Mouse (Mus musculus) embryonic facial prominence, embryonic 11.5 days (tissue): Measurements from ENCODE around the gene Scn10a. TPM values are rescaled to one million over a fixed set of nuclear protein-coding genes. Genes with fewer than 3 reads are reported as not detected.

Experiments
- ATAC-seq: fragments of 200-750 bp; cut with Nextera tagmentation; replicated peaks from 2 replicates; pipeline ENCODE4 v1.8.0; 2017; ENCODE audit warnings: low read depth; ENCODE audit not compliant: insufficient number of reproducible peaks, low FRiP score, low TSS enrichment
- DNase-seq: peaks from one replicate; pipeline ENCODE4 v3.0.0-alpha.2; 2015; ENCODE audit warnings: low spot score
- H3K27ac ChIP-seq: fragments of 300-500 bp; sonication (generic); replicated peaks from 2 replicates; pipeline ENCODE4 v1.5.1; 2014; ENCODE audit warnings: mild to moderate bottlenecking, low read depth, low read length, control low read depth
- H3K27me3 ChIP-seq: fragments of 300-500 bp; sonication (generic); 2 replicates; pipeline ENCODE4 v1.6.1; 2014; ENCODE audit warnings: mild to moderate bottlenecking, low read length, moderate library complexity, mixed read lengths; ENCODE audit not compliant: control insufficient read depth, insufficient read depth
- H3K36me3 ChIP-seq: fragments of 300-500 bp; sonication (generic); replicated peaks from 2 replicates; pipeline ENCODE4 v1.6.1; 2014; ENCODE audit warnings: low read depth, mild to moderate bottlenecking, low read length, moderate library complexity, mixed read lengths; ENCODE audit not compliant: control insufficient read depth, insufficient read depth
- H3K4me1 ChIP-seq: fragments of 300-500 bp; sonication (generic); 2 replicates; pipeline ENCODE4 v1.6.1; 2014; ENCODE audit warnings: low read length, mixed read lengths; ENCODE audit not compliant: control insufficient read depth, insufficient read depth
- H3K4me2 ChIP-seq: fragments of 300-500 bp; sonication (generic); 2 replicates; pipeline ENCODE4 v1.6.1; 2014; ENCODE audit warnings: low read depth, mild to moderate bottlenecking, control low read depth, low read length, moderate library complexity
- H3K4me3 ChIP-seq: fragments of 300-500 bp; sonication (generic); 2 replicates; pipeline ENCODE4 v1.5.1; 2014; ENCODE audit warnings: low read depth, low read length, control low read depth
- H3K9ac ChIP-seq: fragments of 300-500 bp; sonication (generic); replicated peaks from 2 replicates; pipeline ENCODE4 v1.6.1; 2014; ENCODE audit warnings: mild to moderate bottlenecking, control low read depth, low read length
- H3K9me3 ChIP-seq: fragments of 300-500 bp; sonication (generic); replicated peaks from 2 replicates; pipeline ENCODE4 v1.6.1; 2016; ENCODE audit warnings: mild to moderate bottlenecking, low read length, inconsistent platforms, mixed read lengths; ENCODE audit not compliant: control insufficient read depth
- WGBS: fragments of 180-500 bp; shearing (Covaris S2); extraction: QIAGEN DNeasy Blood & Tissue Kit; methylation state at CpG from one replicate; pipeline ENCODE4 v1.1.7; 2014; 5-methylcytosine and 5-hydroxymethylcytosine counted together
- polyA plus RNA-seq: library from polyadenylated mRNA; unstranded; fragments of >200 nt; fragmentation: Nextera tagmentation; extraction: Ambion mirVana; gene quantifications from 2 replicates; pipeline ENCODE4 v1.2.1, GENCODE M21; 2014

The Scn10a gene
- polyA plus RNA-seq, 1 experiment from 2014 or later: 0.53 TPM

- H3K27me3 ChIP-seq: no peaks in the 10 kb centered on the region
- no peak overlapping the region for H3K4me3 ChIP-seq
- no peak for ATAC-seq
- WGBS: 97% methylated on average over 8 of the region's 8 CpGs
- H3K4me1 ChIP-seq: no peaks in the 10 kb centered on the region
- H3K9ac ChIP-seq: no peak overlapping the region
- H3K4me2 ChIP-seq: no peak overlapping the region
- DNase-seq: no peak
- H3K27ac ChIP-seq: no peak overlapping the region
- no peaks in the 10 kb centered on the region for H3K9me3 ChIP-seq
- H3K36me3 ChIP-seq: no peaks in the 10 kb centered on the region
These were observed 32.9 kb downstream of the Scn10a start for GRCm38 (mm10) chr9:119686187-119686586.

DNA sequence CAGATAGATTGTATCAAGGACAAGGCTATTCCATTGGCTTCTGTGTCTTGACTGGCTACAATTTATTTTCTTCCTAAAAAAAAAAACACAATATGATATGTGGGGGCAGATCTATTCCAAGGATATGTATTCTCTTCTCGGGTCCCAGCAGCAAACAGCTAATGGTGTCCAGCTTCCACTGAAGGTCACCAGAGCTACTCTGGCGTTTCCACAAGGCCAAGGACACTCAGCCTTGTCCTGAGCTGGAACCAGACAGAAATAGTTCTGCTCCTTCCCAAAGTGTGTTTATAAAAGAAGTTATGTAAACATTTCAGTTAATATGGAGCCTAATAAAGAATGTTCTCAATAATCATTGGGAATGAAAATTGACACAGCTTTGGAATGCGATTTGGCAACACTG lies 38.2 kb downstream of the Scn10a start:
- ATAC-seq (no peak), DNase-seq (no peak)
- Histone ChIP-seq H3K9ac (no peak overlapping the region), H3K36me3 (no peaks in the 10 kb centered on the region), H3K4me3 (no peak overlapping the region), H3K9me3 (no peaks in the 10 kb centered on the region), H3K27me3 (no peaks in the 10 kb centered on the region), H3K4me1 (no peaks in the 10 kb centered on the region), H3K4me2 (no peak overlapping the region), H3K27ac (no peak overlapping the region)
- WGBS: 69% methylated on average over 3 of the region's 3 CpGs

GRCm38 (mm10) chr9:119664109-119664508 lies 55.0 kb downstream of the Scn10a start:
- no peaks in the 10 kb centered on the region for H3K36me3 ChIP-seq
- WGBS: 40% methylated on average over 1 of the region's 1 CpGs
- no peaks in the 10 kb centered on the region for H3K27me3 ChIP-seq
- peak; percentile 61 for DNase-seq
- ATAC-seq: no peak
- no peak overlapping the region for H3K9ac ChIP-seq
- H3K27ac ChIP-seq: no peak overlapping the region
- H3K4me3 ChIP-seq: no peak overlapping the region
- no peaks in the 10 kb centered on the region for H3K4me1 ChIP-seq
- H3K4me2 ChIP-seq: no peak overlapping the region
- no peaks in the 10 kb centered on the region for H3K9me3 ChIP-seq

GRCm38 (mm10) chr9:119656111-119656510 lies 63.0 kb downstream of the Scn10a start:
- no peaks in the 10 kb centered on the region for H3K36me3 ChIP-seq
- H3K27ac ChIP-seq: no peak overlapping the region
- DNase-seq: no peak
- no peak for ATAC-seq
- H3K9me3 ChIP-seq: no peaks in the 10 kb centered on the region
- no peak overlapping the region for H3K4me3 ChIP-seq
- H3K9ac ChIP-seq: no peak overlapping the region
- no peaks in the 10 kb centered on the region for H3K4me1 ChIP-seq
- 58% methylated on average over 6 of the region's 6 CpGs for WGBS
- no peak overlapping the region for H3K4me2 ChIP-seq
- no peaks in the 10 kb centered on the region for H3K27me3 ChIP-seq

GRCm38 (mm10) chr9:119653758-119654157 lies 65.4 kb downstream of the Scn10a start:
- Histone ChIP-seq H3K9me3 (no peaks in the 10 kb centered on the region), H3K4me3 (no peak overlapping the region), H3K27me3 (no peaks in the 10 kb centered on the region), H3K9ac (no peak overlapping the region), H3K27ac (no peak overlapping the region), H3K4me2 (no peak overlapping the region), H3K4me1 (no peaks in the 10 kb centered on the region), H3K36me3 (no peaks in the 10 kb centered on the region)
- WGBS: 58% methylated on average over 5 of the region's 5 CpGs
- ATAC-seq (no peak), DNase-seq (no peak)

DNA sequence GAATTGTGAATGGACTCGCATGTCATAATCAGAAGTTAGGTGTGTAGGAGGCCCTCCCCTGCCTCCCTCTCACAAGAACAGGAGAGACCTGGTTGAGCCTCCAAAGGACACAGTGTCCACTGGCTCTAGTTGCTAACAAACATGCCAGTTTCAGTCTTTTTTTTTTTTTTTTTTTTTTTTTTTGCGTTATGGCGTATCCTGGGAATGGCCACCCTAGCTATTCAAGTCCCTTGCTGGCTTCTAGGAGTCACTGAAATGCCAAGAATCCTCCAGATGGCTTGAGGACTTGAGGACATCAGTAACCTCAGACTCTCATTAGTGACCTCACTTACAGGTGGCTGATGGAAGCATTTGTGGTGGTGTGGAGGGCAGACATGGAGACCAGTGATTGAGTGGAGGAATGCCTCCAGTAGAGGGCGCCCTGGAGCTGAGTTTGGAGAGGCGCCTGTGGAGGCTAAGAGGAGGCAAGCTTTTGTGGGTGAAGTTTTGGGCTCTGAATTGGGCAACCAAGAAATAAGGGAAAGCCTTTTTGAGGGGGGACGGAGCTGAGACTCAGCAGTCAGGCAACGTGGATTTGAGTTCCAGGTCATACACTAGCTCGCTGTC lies 72.1 kb downstream of the Scn10a start:
- no peak overlapping the region for H3K4me2 ChIP-seq
- H3K36me3 ChIP-seq: no peaks in the 10 kb centered on the region
- H3K27ac ChIP-seq: no peak overlapping the region
- no peaks in the 10 kb centered on the region for H3K4me1 ChIP-seq
- no peaks in the 10 kb centered on the region for H3K9me3 ChIP-seq
- 59% methylated on average over 8 of the region's 8 CpGs for WGBS
- ATAC-seq (no peak), DNase-seq (peak; percentile 71)
- H3K27me3 ChIP-seq: no peaks in the 10 kb centered on the region
- no peak overlapping the region for H3K4me3 ChIP-seq
- H3K9ac ChIP-seq: no peak overlapping the region

GRCm38 (mm10) chr9:119641985-119642384 lies 77.1 kb downstream of the Scn10a start:
- Histone ChIP-seq H3K4me3 (no peak overlapping the region), H3K27me3 (no peaks in the 10 kb centered on the region), H3K36me3 (no peaks in the 10 kb centered on the region), H3K27ac (no peak overlapping the region), H3K4me1 (no peaks in the 10 kb centered on the region), H3K4me2 (no peak overlapping the region), H3K9ac (no peak overlapping the region), H3K9me3 (no peaks in the 10 kb centered on the region)
- ATAC-seq (no peak), DNase-seq (no peak)
- 85% methylated on average over 6 of the region's 6 CpGs for WGBS

DNA sequence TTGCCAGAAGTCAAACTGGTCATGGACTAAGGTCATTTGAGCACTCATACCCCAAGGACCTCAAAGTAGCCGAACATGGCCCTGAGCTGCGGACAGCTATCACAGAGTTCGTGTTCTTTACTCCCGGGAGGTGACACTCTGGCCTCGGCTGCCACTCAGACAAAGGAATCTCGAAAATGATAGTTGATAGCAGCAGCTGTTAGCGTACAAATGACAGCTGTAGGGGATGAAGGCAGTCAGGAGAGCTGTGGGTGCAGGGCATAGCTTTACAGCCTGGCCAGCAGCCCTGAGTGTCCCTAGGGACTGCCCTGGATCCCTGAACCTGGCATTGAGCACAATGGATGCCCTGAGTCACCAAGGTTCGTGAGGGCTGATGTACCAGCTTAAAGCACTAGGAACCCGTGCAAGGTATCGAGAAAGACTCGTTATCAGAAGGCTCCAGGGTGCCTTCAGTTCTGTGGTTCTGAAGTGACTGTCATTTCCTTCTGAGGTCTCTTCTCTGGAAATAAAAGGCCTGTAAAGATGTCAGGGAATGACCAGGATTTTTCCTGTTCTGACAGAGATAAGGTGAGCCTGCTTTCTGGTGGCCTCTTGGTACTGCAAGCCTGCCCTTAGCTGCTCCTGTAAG lies 84.8 kb downstream of the Scn10a start:
- Histone ChIP-seq H3K27me3 (no peaks in the 10 kb centered on the region), H3K9ac (no peak overlapping the region), H3K4me1 (peaks cover 5% of the 10 kb centered on the region), H3K27ac (no peak overlapping the region), H3K4me2 (no peak overlapping the region), H3K36me3 (no peaks in the 10 kb centered on the region), H3K9me3 (no peaks in the 10 kb centered on the region), H3K4me3 (no peak overlapping the region)
- ATAC-seq (no peak), DNase-seq (no peak)
- 61% methylated on average over 11 of the region's 11 CpGs for WGBS
